Mouse (Mus musculus): ENCODE data around the gene Stim2. TPM values are rescaled to one million over a fixed set of nuclear protein-coding genes. Genes with fewer than 3 reads are reported as not detected.
A peak's percentile ranks its signal among the peaks of the same experiment; 100 is the strongest.

The Stim2 gene
- polyA plus RNA-seq, 1 experiment: 41.2 TPM

- H3K36me3 ChIP-seq (ENCODE audit: control insufficient read depth, insufficient read depth, low read length): peaks cover 42% of the 10 kb centered on the region
- DNase-seq: no peak
- H3K27ac ChIP-seq (ENCODE audit: control insufficient read depth, insufficient read depth, low read length): no peak overlapping the region
- no peak overlapping the region for H3K4me3 ChIP-seq (ENCODE audit: control insufficient read depth, insufficient read depth, low read length)
- no peaks in the 10 kb centered on the region for H3K27me3 ChIP-seq (ENCODE audit: control insufficient read depth, insufficient read depth, low read length)
- TF ChIP-seq POLR2A (IDR thresholded peaks at IDR 0.05; ENCODE audit: control insufficient read depth, extremely low read depth, insufficient read depth, low read length, poor library complexity): no peak
- TF ChIP-seq CTCF (IDR thresholded peaks at IDR 0.05; ENCODE audit: borderline replicate concordance, control insufficient read depth, extremely low read depth, insufficient read depth, low read length, poor library complexity): no peak
- 97% methylated on average over 19 of the region's 19 CpGs for WGBS
- no peaks in the 10 kb centered on the region for H3K4me1 ChIP-seq (replicated peaks; ENCODE audit: control insufficient read depth, insufficient read depth, low read length)
Measured at GRCm38 (mm10) chr5:54118410-54119212, 120.3 kb downstream of the Stim2 start.

DNA sequence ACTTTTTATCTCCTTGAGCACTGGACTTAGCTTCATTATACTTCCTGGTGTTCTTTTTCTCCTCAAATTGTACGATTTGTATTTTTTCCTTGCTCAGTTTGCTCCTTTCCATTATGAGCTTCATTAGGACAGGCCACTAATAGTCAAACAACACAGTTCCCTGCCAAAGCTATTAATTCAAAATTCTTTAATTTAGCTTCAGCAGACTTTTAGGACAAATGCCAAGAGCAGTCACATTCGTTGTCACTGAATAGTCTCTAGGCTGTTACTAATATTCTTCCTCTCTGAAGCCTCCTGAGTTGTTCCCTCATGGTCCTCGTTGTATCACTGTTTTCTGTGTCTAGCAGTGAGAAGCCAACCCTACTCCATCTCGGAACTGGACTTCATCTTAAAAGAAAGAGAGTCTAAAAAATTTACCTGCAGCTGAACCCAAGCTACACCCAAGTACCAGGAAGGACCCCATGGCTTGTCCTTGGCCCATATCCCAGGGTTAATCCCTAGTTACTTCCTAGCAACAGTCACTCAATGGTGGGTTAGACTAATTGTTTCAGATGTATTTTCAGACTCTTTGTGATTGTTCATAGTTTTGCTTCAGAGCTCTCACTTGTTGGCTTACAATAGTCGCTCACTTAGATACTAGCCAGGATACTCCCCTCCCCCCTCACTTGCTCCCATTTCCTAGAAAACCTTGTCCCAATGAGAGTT, 149.9 kb downstream of the Stim2 start:
- no peaks in the 10 kb centered on the region for H3K36me3 ChIP-seq (ENCODE audit: control insufficient read depth, insufficient read depth, low read length)
- TF ChIP-seq POLR2A (IDR thresholded peaks at IDR 0.05; ENCODE audit: control insufficient read depth, extremely low read depth, insufficient read depth, low read length, poor library complexity): no peak
- no peak for TF ChIP-seq CTCF (IDR thresholded peaks at IDR 0.05; ENCODE audit: borderline replicate concordance, control insufficient read depth, extremely low read depth, insufficient read depth, low read length, poor library complexity)
- no peak overlapping the region for H3K27ac ChIP-seq (ENCODE audit: control insufficient read depth, insufficient read depth, low read length)
- DNase-seq: no peak
- 94% methylated on average over 5 of the region's 5 CpGs for WGBS
- H3K4me3 ChIP-seq (ENCODE audit: control insufficient read depth, insufficient read depth, low read length): no peak overlapping the region
- H3K4me1 ChIP-seq (replicated peaks; ENCODE audit: control insufficient read depth, insufficient read depth, low read length): no peaks in the 10 kb centered on the region
- no peaks in the 10 kb centered on the region for H3K27me3 ChIP-seq (ENCODE audit: control insufficient read depth, insufficient read depth, low read length)

DNA sequence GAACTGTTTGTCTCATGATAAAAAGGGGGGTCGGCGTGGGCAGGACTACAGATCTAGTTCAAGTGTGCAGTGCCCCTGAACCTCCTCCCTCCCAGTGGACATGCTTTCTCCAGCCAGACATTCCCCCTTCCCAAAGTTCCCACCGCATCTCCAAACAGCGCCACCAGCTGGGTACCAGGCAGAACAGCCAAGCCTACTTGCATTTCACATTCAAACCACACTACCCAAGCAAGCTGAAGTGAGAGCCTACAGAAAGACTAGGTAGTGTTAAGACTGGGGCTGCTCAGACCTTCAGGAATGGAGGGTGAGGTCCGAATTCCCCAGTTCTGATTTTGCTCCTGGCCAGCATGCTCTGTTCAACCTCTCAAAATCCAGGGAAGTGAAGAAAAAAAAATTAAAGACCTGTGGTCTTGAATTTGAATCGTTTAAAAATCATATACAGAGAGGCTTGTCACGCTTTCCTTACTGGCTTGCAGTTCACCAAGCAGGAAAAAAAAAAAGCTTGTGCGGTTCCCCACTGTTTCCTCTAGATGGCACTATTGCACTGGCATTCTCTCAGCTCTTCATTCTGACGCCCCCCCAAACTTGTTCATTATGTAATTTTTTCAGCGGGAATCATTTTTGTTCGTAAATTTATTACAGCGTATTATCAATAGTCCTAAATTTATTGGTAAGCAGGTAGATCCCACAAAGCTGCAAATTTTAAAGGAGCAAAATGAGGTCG, 156.4 kb downstream of the Stim2 start:
- DNase-seq: peak; percentile 17
- H3K36me3 ChIP-seq (ENCODE audit: control insufficient read depth, insufficient read depth, low read length): no peaks in the 10 kb centered on the region
- no peak overlapping the region for H3K4me3 ChIP-seq (ENCODE audit: control insufficient read depth, insufficient read depth, low read length)
- no peak overlapping the region for H3K27ac ChIP-seq (ENCODE audit: control insufficient read depth, insufficient read depth, low read length)
- WGBS: 25% methylated on average over 13 of the region's 13 CpGs
- TF ChIP-seq CTCF (IDR thresholded peaks at IDR 0.05; ENCODE audit: borderline replicate concordance, control insufficient read depth, extremely low read depth, insufficient read depth, low read length, poor library complexity) (no peak), POLR2A (IDR thresholded peaks at IDR 0.05; ENCODE audit: control insufficient read depth, extremely low read depth, insufficient read depth, low read length, poor library complexity) (no peak)
- no peaks in the 10 kb centered on the region for H3K27me3 ChIP-seq (ENCODE audit: control insufficient read depth, insufficient read depth, low read length)
- H3K4me1 ChIP-seq (replicated peaks; ENCODE audit: control insufficient read depth, insufficient read depth, low read length): peaks cover 6% of the 10 kb centered on the region; the same call in 1 of the 2 replicates

DNA sequence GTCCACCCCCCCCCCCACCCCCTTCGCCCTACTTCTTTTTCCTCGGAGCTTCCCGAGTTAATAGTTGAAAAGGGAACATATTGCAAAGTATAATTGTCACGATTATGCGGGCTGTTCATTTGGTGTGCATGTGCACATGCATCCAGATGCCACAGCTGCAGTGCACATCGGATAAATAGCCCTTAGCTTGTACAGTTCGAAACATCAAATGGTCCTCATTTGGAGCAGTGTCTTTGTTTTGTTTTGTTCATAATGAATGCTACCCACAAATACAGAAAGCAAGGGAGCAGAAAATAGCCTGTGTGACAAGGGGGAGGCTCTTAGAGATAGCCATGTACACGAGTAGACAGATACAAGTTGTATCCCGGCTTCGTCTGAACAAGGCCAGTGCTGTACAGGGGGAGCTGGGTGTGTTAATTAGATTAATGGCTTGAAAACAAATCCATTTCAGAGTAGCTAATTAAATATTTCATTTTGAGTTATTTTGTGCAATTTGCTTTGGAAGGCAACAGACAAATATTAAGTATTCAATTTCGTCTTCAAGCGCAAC, 157.0 kb downstream of the Stim2 start:
- H3K36me3 ChIP-seq (ENCODE audit: control insufficient read depth, insufficient read depth, low read length): no peaks in the 10 kb centered on the region
- WGBS: 66% methylated on average over 12 of the region's 12 CpGs
- TF ChIP-seq POLR2A (IDR thresholded peaks at IDR 0.05; ENCODE audit: control insufficient read depth, extremely low read depth, insufficient read depth, low read length, poor library complexity): no peak
- no peak for TF ChIP-seq CTCF (IDR thresholded peaks at IDR 0.05; ENCODE audit: borderline replicate concordance, control insufficient read depth, extremely low read depth, insufficient read depth, low read length, poor library complexity)
- DNase-seq: no peak
- no peak overlapping the region for H3K4me3 ChIP-seq (ENCODE audit: control insufficient read depth, insufficient read depth, low read length)
- no peak overlapping the region for H3K27ac ChIP-seq (ENCODE audit: control insufficient read depth, insufficient read depth, low read length)
- H3K4me1 ChIP-seq (replicated peaks; ENCODE audit: control insufficient read depth, insufficient read depth, low read length): peaks cover 6% of the 10 kb centered on the region; the same call in 1 of the 2 replicates
- H3K27me3 ChIP-seq (ENCODE audit: control insufficient read depth, insufficient read depth, low read length): no peaks in the 10 kb centered on the region

GRCm38 (mm10) chr5:54155916-54156315, 157.6 kb downstream of the Stim2 start:
- peaks cover 6% of the 10 kb centered on the region; the same call in 1 of the 2 replicates for H3K4me1 ChIP-seq (replicated peaks; ENCODE audit: control insufficient read depth, insufficient read depth, low read length)
- no peak overlapping the region for H3K4me3 ChIP-seq (ENCODE audit: control insufficient read depth, insufficient read depth, low read length)
- H3K36me3 ChIP-seq (ENCODE audit: control insufficient read depth, insufficient read depth, low read length): no peaks in the 10 kb centered on the region
- DNase-seq: peak; percentile 4
- no peaks in the 10 kb centered on the region for H3K27me3 ChIP-seq (ENCODE audit: control insufficient read depth, insufficient read depth, low read length)
- H3K27ac ChIP-seq (ENCODE audit: control insufficient read depth, insufficient read depth, low read length): no peak overlapping the region
- WGBS: 90% methylated on average over 4 of the region's 4 CpGs
- TF ChIP-seq POLR2A (IDR thresholded peaks at IDR 0.05; ENCODE audit: control insufficient read depth, extremely low read depth, insufficient read depth, low read length, poor library complexity) (no peak), CTCF (IDR thresholded peaks at IDR 0.05; ENCODE audit: borderline replicate concordance, control insufficient read depth, extremely low read depth, insufficient read depth, low read length, poor library complexity) (no peak)

Data from thymus, adult 2 months (tissue).